Mouse (Mus musculus) frontal cortex, adult (tissue): ENCODE data around the gene Gm10644.

ENCODE experiments used
- ATAC-seq: cut with Nextera tagmentation; 2 replicates; pipeline ENCODE4 v1.9.2; 2017; ENCODE audit warnings: mild to moderate bottlenecking, moderate library complexity, mixed read lengths; ENCODE audit not compliant: low TSS enrichment

Gm10644 gene

DNA sequence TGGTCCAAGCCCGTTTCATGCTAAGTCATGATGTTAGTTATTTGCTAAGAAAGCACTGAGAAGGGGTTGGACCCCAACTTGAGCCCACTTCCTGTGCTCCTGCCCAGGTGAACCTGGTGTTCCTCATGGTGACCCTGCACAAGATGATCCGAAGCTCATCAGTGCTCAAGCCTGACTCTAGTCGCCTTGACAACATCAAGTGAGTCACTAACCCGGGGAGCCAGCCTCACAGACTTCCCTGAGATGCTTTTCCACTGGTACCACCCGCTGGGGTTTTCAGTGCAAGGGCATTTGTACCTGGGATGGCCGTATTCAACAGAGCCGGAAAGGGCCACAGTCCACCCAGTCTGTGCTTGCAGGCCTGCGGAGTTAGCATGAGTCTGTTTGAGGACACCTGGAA is 19.6 kb downstream of the Gm10644 start:
- no peak for ATAC-seq

- ATAC-seq: no peak
These were observed 20.0 kb downstream of the Gm10644 start for GRCm38 (mm10) chr8:83934994-83935393.

GRCm38 (mm10) chr8:83934222-83934621 is 20.8 kb downstream of the Gm10644 start:
- ATAC-seq: no peak

DNA sequence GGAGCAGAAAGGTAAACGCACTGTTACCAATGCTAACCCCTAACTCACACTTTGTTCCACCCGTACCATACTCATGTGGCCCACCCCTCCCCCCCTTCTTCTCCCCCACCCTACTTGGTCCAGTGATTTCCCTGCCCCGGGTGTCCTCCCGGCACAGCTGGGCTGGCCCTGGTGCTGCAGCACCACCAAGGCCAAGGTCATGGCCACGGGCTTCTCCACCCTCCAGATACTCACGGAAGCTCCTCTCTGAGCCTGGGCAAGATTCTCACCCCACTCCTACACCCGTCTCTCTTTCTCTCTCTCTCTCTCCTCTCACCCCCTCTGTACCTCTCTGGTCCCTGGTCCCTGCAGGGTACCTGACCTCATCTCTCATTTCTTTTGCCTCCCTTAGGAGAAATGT is 28.7 kb downstream of the Gm10644 start:
- ATAC-seq: no peak

- ATAC-seq: no peak
These were observed 30.4 kb downstream of the Gm10644 start for GRCm38 (mm10) chr8:83924585-83924984.

DNA sequence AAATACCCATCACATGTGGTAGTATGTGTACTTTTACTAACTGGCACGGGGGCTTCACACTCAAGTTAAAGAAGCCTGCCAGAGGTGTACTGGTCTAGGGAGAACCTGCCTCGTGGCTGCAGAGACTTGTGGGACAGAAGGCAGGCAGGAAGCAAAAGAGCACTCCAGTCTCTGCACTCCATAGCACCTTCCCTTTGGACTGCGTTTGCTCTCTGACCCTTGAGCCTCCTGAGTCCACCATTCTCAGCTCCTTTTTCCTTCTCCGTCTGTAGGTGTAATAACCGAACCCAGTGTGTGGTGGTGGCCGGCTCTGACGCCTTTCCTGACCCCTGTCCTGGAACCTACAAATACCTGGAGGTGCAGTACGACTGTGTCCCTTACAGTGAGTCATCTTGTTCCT is 32.3 kb downstream of the Gm10644 start:
- ATAC-seq: no peak

GRCm38 (mm10) chr8:83921558-83921957 is 33.4 kb downstream of the Gm10644 start:
- ATAC-seq: peak; percentile 66

GRCm38 (mm10) chr8:83917566-83917965 is 37.4 kb downstream of the Gm10644 start:
- no peak for ATAC-seq

- ATAC-seq: peak; percentile 71
These were observed 39.0 kb downstream of the Gm10644 start for GRCm38 (mm10) chr8:83916015-83916414.

DNA sequence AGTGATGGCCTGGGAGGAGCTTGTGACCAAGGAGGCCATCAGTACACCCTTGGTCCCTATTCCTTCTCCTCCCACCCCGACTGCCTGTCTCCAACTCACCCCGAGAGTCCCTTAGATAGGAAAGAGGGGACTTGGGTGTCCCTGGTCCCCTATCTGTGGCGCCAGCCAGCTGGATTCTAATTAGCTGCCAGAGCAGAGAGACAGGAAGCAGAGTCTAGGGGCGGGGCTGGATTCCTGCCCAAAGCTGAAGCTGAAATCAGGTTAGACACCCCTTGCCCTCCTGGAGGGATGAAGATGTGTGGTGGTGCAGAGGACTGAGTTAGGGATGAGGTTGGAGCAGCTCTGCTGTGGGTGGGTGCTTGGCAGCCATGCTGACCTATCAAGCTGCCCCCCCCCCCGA is 40.1 kb downstream of the Gm10644 start:
- ATAC-seq: no peak; the same call in 1 of the 2 replicates

GRCm38 (mm10) chr8:83914232-83914631 is 40.8 kb downstream of the Gm10644 start:
- no peak for ATAC-seq

- ATAC-seq: no peak
These were observed 42.9 kb downstream of the Gm10644 start for GRCm38 (mm10) chr8:83911809-83912731.

DNA sequence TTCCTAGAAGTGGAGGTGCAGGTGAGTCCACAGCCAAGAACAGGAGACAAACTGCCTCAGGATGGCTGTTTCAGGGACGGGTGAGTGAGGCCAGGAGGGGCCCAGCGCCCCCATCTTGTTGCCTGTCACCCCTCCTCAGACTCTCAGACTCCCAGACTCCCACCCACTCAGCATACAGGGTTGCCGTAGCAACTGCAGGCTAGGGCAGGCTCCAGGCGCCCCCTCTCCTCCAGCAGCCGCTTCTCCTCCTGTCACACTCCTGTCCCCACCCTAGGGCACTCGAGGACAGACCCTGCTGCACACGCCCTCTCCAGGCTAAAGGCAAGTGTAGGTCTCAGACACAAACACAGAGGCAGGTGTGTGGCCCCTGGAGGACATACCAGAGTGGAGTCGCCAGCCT is 45.7 kb downstream of the Gm10644 start:
- peak; percentile 47 for ATAC-seq

- ATAC-seq: peak; percentile 62
These were observed 46.4 kb downstream of the Gm10644 start for GRCm38 (mm10) chr8:83908583-83908982.

GRCm38 (mm10) chr8:83902961-83903666 is 51.9 kb downstream of the Gm10644 start:
- no peak for ATAC-seq

DNA sequence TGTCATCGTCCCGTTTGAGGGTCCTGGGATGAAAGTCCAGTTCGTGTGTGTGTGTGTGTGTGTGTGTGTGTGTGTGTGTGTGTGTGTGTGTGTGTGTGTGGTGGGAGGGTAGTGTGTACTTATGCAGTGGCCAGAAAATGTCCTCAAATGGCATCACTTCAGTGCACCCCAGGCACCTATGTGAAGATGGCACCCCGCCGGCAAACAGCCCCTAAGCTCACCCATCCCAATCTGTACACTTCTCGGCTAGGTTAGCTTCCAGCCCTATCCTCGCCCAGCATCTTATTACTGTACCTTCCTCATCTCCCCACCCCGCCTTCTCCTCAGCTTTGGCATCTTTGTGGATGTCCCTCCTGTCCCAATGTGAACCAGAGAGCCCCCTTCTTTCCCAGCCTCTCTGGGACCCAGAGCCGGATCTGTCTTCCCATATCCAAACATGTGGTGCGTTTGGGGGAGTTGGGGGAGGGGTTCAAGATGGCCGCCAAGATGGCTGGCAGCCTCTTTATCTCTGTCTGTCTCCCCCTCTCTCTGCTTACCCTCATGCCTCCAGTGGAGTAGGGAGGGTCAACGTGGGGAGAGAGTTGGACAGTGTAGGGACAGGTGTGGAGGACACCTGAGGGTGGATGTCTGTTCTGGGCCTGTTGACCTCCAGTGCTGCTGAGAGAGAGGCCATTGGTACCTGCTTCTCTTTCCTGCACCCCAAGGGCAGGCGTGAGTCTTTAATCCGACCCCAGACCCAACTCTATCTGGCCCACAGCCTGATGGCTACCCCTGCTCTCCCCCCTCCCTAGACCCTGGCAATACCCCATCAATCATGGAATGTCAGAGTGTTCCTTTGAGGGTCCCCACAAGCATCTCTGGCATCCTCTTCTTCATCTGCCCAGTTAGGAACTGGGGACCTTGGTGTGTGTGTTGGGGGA is 53.2 kb downstream of the Gm10644 start:
- no peak for ATAC-seq

DNA sequence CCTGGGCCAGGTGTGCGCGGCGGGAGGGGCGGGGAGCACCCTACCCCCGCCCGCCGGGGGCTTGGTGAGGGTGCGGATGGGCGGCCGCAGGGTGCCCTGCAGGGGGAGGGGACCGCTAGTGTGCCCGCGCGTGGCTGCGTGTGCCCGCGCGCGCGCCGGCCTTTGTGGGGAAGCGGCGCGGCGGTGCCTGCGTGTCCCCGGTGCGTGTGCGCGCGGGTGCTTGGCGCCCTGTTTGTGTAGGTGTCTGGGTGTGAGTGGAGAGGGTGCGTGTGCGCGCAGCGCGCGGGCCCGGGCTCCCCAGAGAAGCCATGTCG is 54.1 kb downstream of the Gm10644 start:
- peak; percentile 22 for ATAC-seq

DNA sequence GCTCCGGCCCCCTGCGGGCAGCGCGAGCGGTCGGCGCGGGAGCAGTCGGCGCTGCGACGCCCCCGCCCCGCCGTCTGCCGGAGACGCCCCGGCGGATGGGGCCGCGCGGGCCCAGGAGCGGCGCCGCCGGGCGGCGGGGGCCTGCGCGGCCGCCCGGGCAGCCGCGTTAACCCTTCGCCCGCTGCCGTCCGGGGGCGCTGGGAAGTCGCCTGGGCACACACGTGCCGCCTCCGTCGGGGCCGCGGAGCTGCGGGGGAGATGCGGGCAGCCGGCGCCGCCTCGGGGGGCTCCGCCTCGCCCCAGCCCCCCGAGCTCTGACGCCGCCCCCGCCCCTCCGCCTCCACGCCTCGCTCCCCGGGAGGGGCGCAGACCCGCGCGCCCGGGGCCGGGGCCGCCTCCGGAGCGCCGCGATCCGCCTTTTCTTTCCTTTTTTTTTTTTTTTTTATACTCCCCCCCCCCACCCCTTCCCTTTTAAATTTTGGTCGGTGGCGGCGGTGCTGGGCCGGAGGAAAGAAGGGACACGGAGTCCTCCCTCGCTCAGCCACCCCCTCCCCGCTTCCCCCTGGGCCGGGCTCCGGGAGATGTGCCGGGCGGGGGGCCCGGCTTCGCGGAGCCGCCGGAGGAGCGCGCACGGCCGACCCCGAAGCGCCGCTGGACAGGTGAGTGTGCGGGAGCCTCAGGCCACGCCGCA is 54.6 kb downstream of the Gm10644 start:
- no peak; the same call in 1 of the 2 replicates for ATAC-seq

DNA sequence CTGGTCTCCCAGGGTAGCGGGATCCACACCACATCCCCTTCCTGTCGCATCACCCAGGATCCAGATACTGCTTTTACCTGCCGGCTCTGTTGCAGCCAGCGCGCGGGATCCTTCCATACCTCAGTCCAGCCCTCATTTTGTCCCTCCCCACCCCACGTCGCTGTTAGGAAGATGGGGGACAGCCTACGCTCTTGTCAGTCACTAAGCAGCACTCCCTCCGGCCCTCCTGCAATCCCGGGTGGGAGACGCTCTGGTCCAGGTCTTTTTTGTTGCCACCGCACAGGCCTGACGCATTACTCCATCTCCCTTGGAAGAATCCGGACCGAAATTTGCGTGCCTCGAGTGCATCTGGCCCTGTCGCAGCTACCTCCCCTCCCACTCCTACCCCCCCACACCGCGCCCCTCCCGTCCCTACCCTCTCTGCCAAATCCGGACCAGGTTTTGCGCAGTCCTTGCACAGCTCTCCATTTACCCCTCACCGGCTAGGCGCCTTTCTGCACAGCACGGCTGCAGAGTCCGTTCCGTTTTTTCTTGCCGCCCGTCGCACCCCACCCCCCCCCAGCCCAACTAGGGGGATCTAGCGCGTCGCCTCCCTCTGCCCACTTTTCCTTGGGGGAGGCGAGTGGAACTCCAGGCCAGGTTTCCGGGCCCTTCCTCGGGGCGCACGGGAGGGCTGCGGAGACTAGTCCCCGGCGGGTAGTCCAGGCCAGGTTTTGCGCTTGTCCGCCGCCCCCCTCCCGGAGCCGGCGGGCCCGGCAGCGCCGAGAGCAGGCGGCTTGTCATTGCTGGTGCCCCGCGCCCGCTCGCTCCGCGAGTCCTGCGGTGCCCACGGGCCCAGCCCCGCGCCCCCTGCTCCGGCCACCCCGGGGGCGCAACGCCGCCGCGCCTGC is 55.4 kb downstream of the Gm10644 start, which contains the start of gene Adgrl1:
Gene Adgrl1, plus strand, starts transcription at position 743 of the 890 bp plus-strand sequence.
- ATAC-seq: peak; percentile 47

DNA sequence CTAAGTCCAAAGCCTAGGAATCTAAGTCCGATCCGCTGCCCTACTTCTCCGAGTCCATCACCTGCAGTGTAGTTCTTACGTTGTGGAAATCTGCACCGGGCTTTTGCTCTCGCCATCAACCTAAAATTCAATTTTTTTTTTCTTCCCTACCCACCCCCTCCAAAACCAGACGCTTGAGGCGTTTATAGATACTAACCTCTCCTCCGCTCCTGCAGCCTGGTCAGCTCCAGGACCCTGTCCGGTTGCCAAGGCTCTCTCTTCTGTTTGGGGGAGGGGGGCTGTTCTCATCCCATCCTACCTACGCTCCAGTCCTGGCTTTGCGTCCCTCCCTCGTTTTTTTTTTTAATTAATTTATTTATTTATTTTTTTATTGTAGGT is 56.0 kb downstream of the Gm10644 start:
- peak; percentile 4 for ATAC-seq
